Mouse (Mus musculus): ENCODE measurements around the gene Ctnnbl1. TPM values are rescaled to one million over a fixed set of nuclear protein-coding genes. Genes with fewer than 3 reads are reported as not detected.

Ctnnbl1 gene
- polyA plus RNA-seq, 1 experiment from 2014 or later, result 88.6 TPM

- 84% methylated on average over 2 of the region's 2 CpGs for WGBS
- Histone ChIP-seq H3K4me1 (ENCODE audit: control insufficient read depth, insufficient read depth, low read length) (no peaks in the 10 kb centered on the region), H3K4me2 (ENCODE audit: low read depth, severe bottlenecking) (no peak overlapping the region), H3K9me3 (ENCODE audit: control insufficient read depth, low read length) (no peaks in the 10 kb centered on the region), H3K4me3 (ENCODE audit: low read depth, low read length) (no peak overlapping the region), H3K9ac (ENCODE audit: low read length) (no peak overlapping the region), H3K36me3 (ENCODE audit: control insufficient read depth, insufficient read depth, low read length) (no peaks in the 10 kb centered on the region), H3K27me3 (ENCODE audit: control insufficient read depth, insufficient read depth, low read length) (no peaks in the 10 kb centered on the region), H3K27ac (replicated peaks; ENCODE audit: low read depth, low read length) (no peak overlapping the region)
- ATAC-seq (ENCODE audit: insufficient number of reproducible peaks, low FRiP score, low TSS enrichment, low read depth) (no peak), DNase-seq (ENCODE audit: low spot score) (no peak)
These were observed 38.8 kb downstream of the Ctnnbl1 start for GRCm38 (mm10) chr2:157775957-157776356.

- H3K4me3 ChIP-seq (ENCODE audit: low read depth, low read length), result no peak overlapping the region
- no peak overlapping the region for H3K27ac ChIP-seq (replicated peaks; ENCODE audit: low read depth, low read length)
- WGBS, result 96% methylated on average over 3 of the region's 3 CpGs
- ATAC-seq (ENCODE audit: insufficient number of reproducible peaks, low FRiP score, low TSS enrichment, low read depth) (no peak), DNase-seq (ENCODE audit: low spot score) (no peak)
- no peaks in the 10 kb centered on the region for H3K9me3 ChIP-seq (ENCODE audit: control insufficient read depth, low read length)
- no peaks in the 10 kb centered on the region for H3K4me1 ChIP-seq (ENCODE audit: control insufficient read depth, insufficient read depth, low read length)
- no peaks in the 10 kb centered on the region for H3K27me3 ChIP-seq (ENCODE audit: control insufficient read depth, insufficient read depth, low read length)
- no peak overlapping the region for H3K9ac ChIP-seq (ENCODE audit: low read length)
- no peaks in the 10 kb centered on the region for H3K36me3 ChIP-seq (ENCODE audit: control insufficient read depth, insufficient read depth, low read length)
- H3K4me2 ChIP-seq (ENCODE audit: low read depth, severe bottlenecking), result no peak overlapping the region
These were observed 43.8 kb downstream of the Ctnnbl1 start for GRCm38 (mm10) chr2:157780956-157781355.

GRCm38 (mm10) chr2:157783152-157783551, 46.0 kb downstream of the Ctnnbl1 start:
- 92% methylated on average over 16 of the region's 16 CpGs for WGBS
- ATAC-seq (ENCODE audit: insufficient number of reproducible peaks, low FRiP score, low TSS enrichment, low read depth), result no peak

DNA sequence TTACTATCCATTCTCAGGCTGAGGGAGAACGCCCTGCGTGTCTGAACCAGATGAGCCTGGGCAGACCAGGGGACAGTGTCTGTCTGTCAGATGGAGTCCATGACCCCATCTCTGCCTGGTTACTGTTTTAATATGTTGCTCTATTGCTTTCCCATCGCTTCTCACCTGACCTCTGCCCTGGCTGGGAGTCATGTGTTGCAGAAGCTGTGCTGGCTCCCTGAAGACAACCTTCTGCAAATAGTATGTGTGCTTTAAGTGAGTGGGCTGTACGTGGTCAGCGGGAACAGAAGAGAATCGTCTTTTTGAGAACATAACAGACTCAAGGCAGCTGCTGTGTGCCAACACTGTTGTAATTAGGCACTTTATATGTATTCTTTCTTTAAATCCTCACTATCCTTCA, 47.0 kb downstream of the Ctnnbl1 start:
- H3K4me1 ChIP-seq (ENCODE audit: control insufficient read depth, insufficient read depth, low read length), result no peaks in the 10 kb centered on the region
- ATAC-seq (ENCODE audit: insufficient number of reproducible peaks, low FRiP score, low TSS enrichment, low read depth), result no peak

More at GRCm38 (mm10) chr2:157783152-157783551, 46.0 kb downstream of the Ctnnbl1 start:
- Histone ChIP-seq H3K9me3 (ENCODE audit: control insufficient read depth, low read length) (no peaks in the 10 kb centered on the region), H3K36me3 (ENCODE audit: control insufficient read depth, insufficient read depth, low read length) (no peaks in the 10 kb centered on the region), H3K4me1 (ENCODE audit: control insufficient read depth, insufficient read depth, low read length) (no peaks in the 10 kb centered on the region), H3K4me3 (ENCODE audit: low read depth, low read length) (no peak overlapping the region), H3K4me2 (ENCODE audit: low read depth, severe bottlenecking) (no peak overlapping the region), H3K27ac (replicated peaks; ENCODE audit: low read depth, low read length) (no peak overlapping the region), H3K27me3 (ENCODE audit: control insufficient read depth, insufficient read depth, low read length) (no peaks in the 10 kb centered on the region), H3K9ac (ENCODE audit: low read length) (no peak overlapping the region)
- no peak for DNase-seq (ENCODE audit: low spot score)

DNA sequence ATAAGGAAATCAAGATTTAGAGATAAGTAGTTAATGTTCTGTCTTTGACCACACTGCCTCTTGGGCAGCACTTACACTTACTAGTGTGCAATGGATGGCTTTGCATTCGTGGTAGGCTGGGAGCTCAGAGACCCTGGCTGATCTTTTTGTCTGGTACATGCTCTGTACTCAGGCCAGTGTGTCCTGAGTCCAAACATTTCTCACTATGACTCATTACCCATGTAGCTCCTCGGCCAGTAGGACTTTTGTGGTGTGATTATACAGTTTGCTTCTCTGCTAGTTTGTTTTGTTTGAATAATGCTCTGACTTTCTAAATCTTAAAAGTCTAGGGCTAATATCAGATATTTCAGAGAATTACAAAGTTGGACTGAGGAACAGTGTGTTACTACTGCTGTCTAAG, 47.4 kb downstream of the Ctnnbl1 start:
- WGBS, result 84% methylated on average over 2 of the region's 2 CpGs
- Histone ChIP-seq H3K4me2 (ENCODE audit: low read depth, severe bottlenecking) (no peak overlapping the region), H3K4me3 (ENCODE audit: low read depth, low read length) (no peak overlapping the region), H3K27me3 (ENCODE audit: control insufficient read depth, insufficient read depth, low read length) (no peaks in the 10 kb centered on the region), H3K27ac (replicated peaks; ENCODE audit: low read depth, low read length) (no peak overlapping the region), H3K9me3 (ENCODE audit: control insufficient read depth, low read length) (no peaks in the 10 kb centered on the region), H3K36me3 (ENCODE audit: control insufficient read depth, insufficient read depth, low read length) (no peaks in the 10 kb centered on the region), H3K4me1 (ENCODE audit: control insufficient read depth, insufficient read depth, low read length) (no peaks in the 10 kb centered on the region), H3K9ac (ENCODE audit: low read length) (no peak overlapping the region)
- no peak for DNase-seq (ENCODE audit: low spot score)
- ATAC-seq (ENCODE audit: insufficient number of reproducible peaks, low FRiP score, low TSS enrichment, low read depth), result no peak

More for the DNA sequence above, 47.0 kb downstream of the Ctnnbl1 start:
- Histone ChIP-seq H3K9ac (ENCODE audit: low read length) (no peak overlapping the region), H3K4me3 (ENCODE audit: low read depth, low read length) (no peak overlapping the region), H3K4me2 (ENCODE audit: low read depth, severe bottlenecking) (no peak overlapping the region), H3K9me3 (ENCODE audit: control insufficient read depth, low read length) (no peaks in the 10 kb centered on the region), H3K36me3 (ENCODE audit: control insufficient read depth, insufficient read depth, low read length) (no peaks in the 10 kb centered on the region), H3K27ac (replicated peaks; ENCODE audit: low read depth, low read length) (no peak overlapping the region), H3K27me3 (ENCODE audit: control insufficient read depth, insufficient read depth, low read length) (no peaks in the 10 kb centered on the region)
- DNase-seq (ENCODE audit: low spot score), result no peak
- 77% methylated on average over 6 of the region's 6 CpGs for WGBS

DNA sequence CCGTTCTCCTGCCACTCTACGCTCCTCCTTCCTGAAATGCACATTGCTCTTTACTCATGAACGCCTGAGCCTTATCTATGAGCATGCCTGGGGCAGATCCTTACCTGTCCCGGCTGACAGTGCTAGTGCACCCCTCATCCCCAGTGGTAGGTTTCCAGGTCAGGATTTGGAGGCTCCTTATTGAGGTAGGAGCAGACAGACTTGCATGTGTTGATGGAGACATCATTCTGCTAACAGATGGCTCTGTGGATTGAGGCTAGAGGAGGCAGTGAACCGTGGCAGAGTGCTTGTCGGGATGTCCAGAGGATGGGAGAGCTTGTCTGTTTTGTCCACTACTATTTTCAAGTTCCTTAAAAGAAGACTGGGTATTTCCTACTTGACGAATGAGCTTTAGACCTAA, 52.0 kb downstream of the Ctnnbl1 start:
- no peak overlapping the region for H3K4me2 ChIP-seq (ENCODE audit: low read depth, severe bottlenecking)
- peaks cover 9% of the 10 kb centered on the region; the same call in 1 of the 2 replicates for H3K4me1 ChIP-seq (ENCODE audit: control insufficient read depth, insufficient read depth, low read length)
- no peak for ATAC-seq (ENCODE audit: insufficient number of reproducible peaks, low FRiP score, low TSS enrichment, low read depth)

GRCm38 (mm10) chr2:157790836-157791495, 53.8 kb downstream of the Ctnnbl1 start:
- Histone ChIP-seq H3K4me3 (ENCODE audit: low read depth, low read length) (no peak overlapping the region), H3K9me3 (ENCODE audit: control insufficient read depth, low read length) (no peaks in the 10 kb centered on the region), H3K9ac (ENCODE audit: low read length) (no peak overlapping the region), H3K36me3 (ENCODE audit: control insufficient read depth, insufficient read depth, low read length) (0 out of 2 replicates have a peak, but pooled peaks cover 2% of the 10 kb centered on the region), H3K27me3 (ENCODE audit: control insufficient read depth, insufficient read depth, low read length) (no peaks in the 10 kb centered on the region), H3K4me1 (ENCODE audit: control insufficient read depth, insufficient read depth, low read length) (peaks cover 9% of the 10 kb centered on the region; the same call in 1 of the 2 replicates), H3K4me2 (ENCODE audit: low read depth, severe bottlenecking) (no peak overlapping the region), H3K27ac (replicated peaks; ENCODE audit: low read depth, low read length) (no peak overlapping the region)
- DNase-seq (ENCODE audit: low spot score) (no peak), ATAC-seq (ENCODE audit: insufficient number of reproducible peaks, low FRiP score, low TSS enrichment, low read depth) (no peak)
- WGBS, result 91% methylated on average over 8 of the region's 8 CpGs

More for the DNA sequence above, 52.0 kb downstream of the Ctnnbl1 start:
- Histone ChIP-seq H3K9me3 (ENCODE audit: control insufficient read depth, low read length) (no peaks in the 10 kb centered on the region), H3K36me3 (ENCODE audit: control insufficient read depth, insufficient read depth, low read length) (0 out of 2 replicates have a peak, but pooled peaks cover 2% of the 10 kb centered on the region), H3K27ac (replicated peaks; ENCODE audit: low read depth, low read length) (no peak overlapping the region), H3K4me3 (ENCODE audit: low read depth, low read length) (no peak overlapping the region), H3K9ac (ENCODE audit: low read length) (no peak overlapping the region), H3K27me3 (ENCODE audit: control insufficient read depth, insufficient read depth, low read length) (no peaks in the 10 kb centered on the region)
- no peak for DNase-seq (ENCODE audit: low spot score)
- WGBS, result 91% methylated on average over 7 of the region's 7 CpGs

DNA sequence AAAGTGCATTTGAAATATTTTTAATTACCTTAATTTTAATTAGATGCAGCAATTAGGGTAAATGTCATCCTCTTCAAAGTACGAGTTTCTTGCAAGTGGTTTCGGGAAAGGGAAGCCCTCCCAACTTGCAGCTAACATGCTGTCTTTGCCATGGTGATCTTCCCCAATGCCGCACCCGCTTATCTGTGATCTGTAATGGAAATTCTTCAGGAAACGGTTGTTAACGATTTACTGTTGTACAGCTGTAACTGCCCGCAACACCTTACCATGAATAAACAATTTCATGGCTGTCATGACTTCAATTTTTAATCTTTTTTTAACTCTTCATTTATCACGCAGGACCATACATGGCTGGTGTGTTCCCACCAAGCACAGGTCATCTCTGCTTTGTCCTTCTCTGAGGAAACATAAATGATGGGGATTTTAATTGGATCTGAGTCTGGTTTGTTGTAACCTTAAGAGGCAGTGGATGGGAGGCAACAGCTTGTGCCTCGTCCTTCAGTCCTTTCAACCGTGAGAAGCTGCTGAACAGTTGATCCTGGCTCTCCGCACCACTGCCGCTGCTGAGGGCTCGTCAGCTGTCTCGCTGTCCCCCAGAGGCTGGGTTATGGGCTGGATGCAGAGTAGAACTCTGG, 54.4 kb downstream of the Ctnnbl1 start:
- Histone ChIP-seq H3K4me3 (ENCODE audit: low read depth, low read length) (no peak overlapping the region), H3K36me3 (ENCODE audit: control insufficient read depth, insufficient read depth, low read length) (0 out of 2 replicates have a peak, but pooled peaks cover 2% of the 10 kb centered on the region), H3K4me1 (ENCODE audit: control insufficient read depth, insufficient read depth, low read length) (peaks cover 9% of the 10 kb centered on the region; the same call in 1 of the 2 replicates), H3K27me3 (ENCODE audit: control insufficient read depth, insufficient read depth, low read length) (no peaks in the 10 kb centered on the region), H3K9ac (ENCODE audit: low read length) (no peak overlapping the region), H3K27ac (replicated peaks; ENCODE audit: low read depth, low read length) (no peak overlapping the region), H3K9me3 (ENCODE audit: control insufficient read depth, low read length) (no peaks in the 10 kb centered on the region), H3K4me2 (ENCODE audit: low read depth, severe bottlenecking) (no peak overlapping the region)
- ATAC-seq (ENCODE audit: insufficient number of reproducible peaks, low FRiP score, low TSS enrichment, low read depth) (no peak), DNase-seq (ENCODE audit: low spot score) (no peak)
- WGBS, result 74% methylated on average over 14 of the region's 14 CpGs
